Mouse (Mus musculus) spleen, postnatal 36 days (tissue): Measurements from ENCODE around the gene Il17a.
"Not testable (repeated sequence)": the region's sequence is repeated elsewhere in the genome, so short reads cannot be mapped to it uniquely, and the experiment has no call there.

Source experiments
- DNase-seq, 2 experiments: peaks; one replicate each; pipeline ENCODE4 v3.0.0; 2022; ENCODE audit warnings: low spot score in 2 of 2, mixed read lengths in 1 of 2

Gene Il17a

DNA sequence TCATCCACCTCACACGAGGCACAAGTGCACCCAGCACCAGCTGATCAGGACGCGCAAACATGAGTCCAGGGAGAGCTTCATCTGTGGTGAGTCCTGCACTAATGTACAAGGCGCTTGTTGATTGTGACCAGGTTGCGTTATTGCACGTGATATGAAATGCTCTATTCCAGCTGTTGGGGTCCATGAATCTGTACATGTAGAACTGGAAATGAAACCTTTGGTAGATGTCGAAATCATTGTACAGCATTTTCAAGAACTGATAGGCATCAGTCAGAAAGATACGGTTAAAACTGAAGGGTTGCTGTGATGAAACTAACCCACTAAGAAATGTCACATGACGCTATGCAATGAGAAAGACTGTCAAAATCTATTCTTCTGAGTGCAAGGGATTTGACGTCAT lies at the start of gene Il17a:
Gene Il17a (plus strand): TSS at position 3 of the 400 bp plus-strand sequence.
- no peak for DNase-seq

DNA sequence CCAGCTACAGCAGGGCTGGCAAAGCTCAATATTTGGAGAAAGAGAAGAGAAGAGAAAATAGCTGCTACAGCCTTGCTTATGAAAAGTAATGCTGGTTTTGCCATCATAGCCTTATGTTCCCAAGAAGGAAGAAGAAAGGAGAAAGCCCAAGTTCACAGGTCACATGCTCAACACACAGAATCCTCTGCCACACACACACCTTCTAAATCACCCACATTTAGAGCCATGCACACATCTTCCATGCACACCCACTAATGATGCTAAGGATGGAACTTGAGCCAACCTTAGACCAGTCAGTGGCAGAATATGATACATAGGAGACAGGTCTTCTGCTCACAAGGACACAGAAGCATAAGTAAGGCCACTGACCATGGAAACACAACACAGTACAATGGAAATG lies 47.9 kb upstream of the Il17a start:
- DNase-seq, result no peak

DNA sequence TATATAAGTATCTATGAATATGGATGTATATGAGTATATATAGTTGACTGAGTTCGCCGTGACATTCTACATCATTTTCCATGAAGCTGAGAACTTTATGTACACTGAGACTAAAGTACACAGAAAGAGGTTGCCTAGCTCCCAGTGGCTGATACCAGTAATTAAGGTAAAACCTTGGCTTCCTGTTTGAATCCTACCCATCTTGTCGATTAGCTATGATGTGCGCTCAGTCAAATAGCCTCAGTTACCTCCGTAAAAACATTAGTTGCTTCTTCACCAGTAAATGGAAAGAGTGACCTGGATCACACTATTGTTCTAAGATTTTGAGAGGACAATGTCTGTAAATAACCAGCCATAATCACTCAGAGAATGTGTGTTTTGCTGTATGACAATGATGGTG lies 47.3 kb upstream of the Il17a start:
- DNase-seq, result no peak

DNA sequence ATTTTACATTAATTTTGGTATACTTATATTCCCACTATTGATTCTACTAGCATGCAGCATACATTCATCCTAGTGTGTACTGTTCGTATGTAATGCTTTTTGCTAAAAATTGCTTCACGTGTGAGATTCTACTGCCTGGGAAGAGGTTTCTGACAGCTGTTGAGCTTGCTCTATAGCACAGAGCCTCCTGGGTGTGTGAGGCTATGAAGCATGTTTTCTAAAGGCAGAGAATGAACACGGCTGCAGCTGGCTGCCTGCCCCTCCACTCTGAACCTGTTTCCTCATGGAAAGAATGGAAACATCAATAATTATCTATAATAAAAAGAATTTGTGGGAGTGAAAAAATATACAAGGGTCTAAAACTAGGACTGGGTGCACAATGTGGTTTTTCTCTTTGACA lies 46.9 kb upstream of the Il17a start:
- DNase-seq, result no peak

DNA sequence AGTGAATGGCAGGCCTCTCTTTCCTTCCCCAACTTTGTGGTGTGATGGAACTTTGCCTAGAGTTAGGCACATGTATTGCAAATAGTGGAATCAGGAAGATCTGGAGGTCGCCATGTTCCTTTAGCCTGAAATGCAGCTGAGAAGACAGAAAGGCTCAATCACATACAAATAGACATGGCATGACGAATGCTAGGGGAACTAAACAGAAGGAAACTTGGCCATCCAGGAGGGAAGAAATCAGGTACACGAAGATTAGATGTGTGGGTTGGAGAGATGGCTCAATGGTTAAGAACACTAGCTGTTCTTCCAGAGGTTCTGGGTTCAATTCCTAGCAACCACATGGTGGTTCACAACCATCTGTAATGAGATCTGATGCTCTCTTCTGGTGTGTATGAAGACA lies 46.3 kb upstream of the Il17a start:
- no peak for DNase-seq

DNA sequence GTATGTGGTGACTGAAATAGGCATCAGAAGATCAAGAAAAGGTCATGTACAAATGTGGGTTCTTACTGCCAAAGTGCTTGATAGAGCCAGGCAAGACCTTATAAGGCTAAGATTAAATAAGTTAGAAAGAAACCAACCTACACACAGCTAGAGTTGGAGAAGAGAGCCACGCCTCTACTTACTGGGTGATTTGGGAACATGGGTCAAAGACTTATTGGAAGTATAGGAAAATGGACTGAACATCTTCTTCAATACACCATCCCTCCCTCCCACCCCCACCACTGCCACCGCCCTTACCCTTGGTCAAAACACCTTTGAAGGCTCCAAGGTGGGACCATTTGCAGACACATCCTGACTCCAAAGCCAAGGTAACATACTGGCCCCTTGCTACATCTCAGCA lies 45.3 kb upstream of the Il17a start:
- no peak for DNase-seq

DNA sequence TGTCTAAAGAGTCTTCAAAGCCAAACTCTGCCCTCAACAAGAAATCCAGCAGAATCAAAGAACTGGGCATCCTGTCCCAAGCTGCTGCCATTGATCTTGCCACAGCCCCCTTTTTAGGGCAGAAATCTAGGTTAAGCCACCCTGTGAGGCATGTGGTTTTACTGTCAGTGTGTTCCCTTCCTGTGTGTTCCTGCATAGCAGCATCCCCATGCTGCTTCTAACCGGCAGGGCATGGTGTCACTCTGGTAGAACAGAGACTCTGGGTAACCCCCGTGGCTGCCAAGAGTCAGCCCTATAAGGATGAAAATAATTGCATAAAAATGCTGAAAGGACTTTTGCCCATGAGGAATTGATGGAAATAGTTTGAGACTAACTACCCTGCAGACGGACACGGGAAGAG lies 44.8 kb upstream of the Il17a start:
- DNase-seq, result no peak

DNA sequence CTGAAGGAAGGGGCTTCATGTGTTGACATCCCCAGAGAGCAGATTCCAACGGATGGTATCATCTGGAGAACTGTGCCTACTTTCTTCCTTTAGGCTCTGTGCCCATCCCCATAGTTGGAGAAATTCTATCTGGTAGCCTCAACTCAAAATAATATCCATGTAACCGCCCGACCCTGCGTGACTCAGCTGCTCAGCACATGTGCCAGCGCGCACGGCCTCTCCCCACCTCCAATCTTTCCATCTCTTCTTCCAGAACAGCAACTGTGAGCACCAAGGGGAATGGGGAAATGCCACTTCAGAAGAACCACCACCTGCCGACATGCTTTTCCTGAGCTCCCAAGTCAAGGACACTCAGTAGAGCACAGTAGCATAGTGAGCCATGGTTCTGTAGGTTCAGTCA lies 39.4 kb upstream of the Il17a start:
- DNase-seq, result no peak

DNA sequence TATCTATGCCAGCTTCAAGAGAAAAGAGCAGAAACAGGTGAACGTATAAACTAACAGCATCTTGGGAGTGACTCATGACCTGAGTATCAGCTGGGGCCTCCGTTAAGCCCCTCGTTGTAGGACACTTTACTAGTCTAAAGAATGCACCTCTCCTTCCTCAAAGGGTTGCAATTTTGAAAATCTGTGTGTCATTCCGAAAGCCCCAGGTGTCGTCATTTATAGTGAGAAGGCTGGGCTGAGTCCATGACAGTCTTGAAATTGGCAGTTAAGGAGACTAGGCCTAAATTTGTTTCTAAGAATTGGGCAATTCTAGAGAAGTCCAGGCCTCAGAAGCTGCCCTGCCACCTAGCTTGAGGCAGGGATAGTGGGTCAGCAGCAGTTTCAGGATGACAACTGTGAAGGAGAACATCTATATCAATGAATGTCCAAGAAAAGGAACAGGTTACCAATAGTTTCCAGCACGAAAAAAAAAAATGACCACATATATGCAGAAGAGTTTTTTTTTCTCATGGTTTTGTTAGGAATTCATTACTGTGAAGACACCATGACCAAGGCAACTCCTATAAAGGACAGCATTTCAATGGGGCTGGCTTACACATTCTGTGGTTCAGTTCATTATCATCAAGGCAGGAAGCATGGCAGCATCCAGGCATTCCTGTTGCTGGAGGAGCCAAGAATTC lies 36.9 kb upstream of the Il17a start:
- DNase-seq, result no peak

DNA sequence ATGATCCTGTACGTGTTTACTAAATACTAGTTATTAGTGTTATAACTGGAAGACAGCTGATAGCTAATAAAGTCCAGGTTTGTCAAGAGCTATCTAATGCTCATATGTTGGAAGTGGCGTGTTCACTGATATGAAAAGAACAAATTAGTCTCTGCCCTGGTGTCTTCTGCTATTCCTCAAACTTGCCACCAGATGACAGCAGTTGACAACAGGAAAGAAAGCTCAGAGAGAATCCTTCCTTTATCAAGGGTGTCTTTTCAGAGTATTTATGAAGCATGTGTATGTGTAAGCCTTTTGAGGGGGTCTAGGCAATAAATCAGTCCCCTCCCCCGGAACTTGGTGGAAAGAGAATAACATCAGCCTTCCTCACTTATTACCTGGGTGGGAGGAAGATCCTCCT lies 30.7 kb upstream of the Il17a start:
- DNase-seq, result no peak

DNA sequence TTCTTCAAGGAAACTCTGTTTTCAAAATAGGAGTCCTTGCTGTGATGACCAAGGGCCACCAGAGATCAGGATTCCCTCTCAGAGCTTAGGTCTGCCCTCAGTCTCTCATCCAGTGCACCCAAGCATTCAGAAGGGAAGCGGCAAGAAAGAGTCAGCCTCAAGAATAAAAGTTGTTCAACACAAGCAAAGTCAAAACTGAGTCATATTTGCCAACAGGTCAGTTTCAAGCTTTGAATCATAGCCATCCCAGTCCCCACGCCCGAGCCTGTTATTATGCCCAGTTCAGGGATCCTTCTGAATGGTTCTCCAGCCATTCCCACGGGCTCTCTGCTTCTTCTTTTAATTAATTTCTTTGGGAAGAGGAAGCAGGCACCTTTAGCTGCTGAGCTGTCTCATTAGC lies 5.9 kb downstream of the Il17a start:
- no peak for DNase-seq

DNA sequence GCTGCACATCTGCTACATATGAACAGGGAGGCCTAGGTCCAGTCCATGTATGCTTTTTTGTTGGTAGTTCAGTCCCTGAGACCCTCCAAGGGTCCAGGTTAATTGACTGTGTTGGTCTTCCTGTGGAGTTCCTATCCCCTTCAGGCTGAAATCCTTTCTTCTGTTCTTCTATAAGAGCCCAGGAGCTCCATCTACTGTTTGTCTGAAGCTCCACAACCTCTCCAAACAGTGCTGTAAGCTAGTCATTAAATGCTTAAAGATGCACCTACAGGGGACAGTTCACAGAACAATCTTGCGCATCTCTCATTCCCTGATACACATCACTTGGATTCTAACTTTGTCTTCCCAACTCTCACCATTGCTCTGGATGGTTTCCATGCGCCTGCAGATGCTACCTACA lies 7.8 kb downstream of the Il17a start:
- DNase-seq, result no peak

DNA sequence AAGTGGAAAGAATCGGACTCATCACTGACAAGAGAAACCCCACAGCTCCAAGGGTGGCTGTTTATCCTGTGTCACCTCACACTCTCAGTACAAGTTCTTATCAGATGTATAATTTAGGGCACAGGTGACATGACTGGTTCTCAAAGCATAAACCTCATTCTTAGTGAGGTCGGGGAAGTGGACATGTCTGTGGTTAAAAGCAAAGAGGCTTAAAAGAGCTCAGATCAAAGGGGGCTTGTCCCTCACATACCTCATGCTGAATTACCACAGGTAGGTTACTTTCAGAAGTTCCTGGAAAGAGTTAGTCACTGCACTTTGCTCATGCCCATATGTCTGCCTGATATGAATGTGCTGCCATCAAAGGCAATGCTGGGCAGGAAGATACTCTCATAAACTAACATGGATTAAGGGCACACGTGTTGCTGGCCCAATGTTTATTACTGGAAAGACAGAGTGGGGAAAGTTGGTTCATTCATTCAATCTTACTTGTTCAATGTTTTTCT lies 9.8 kb downstream of the Il17a start:
- no peak for DNase-seq

DNA sequence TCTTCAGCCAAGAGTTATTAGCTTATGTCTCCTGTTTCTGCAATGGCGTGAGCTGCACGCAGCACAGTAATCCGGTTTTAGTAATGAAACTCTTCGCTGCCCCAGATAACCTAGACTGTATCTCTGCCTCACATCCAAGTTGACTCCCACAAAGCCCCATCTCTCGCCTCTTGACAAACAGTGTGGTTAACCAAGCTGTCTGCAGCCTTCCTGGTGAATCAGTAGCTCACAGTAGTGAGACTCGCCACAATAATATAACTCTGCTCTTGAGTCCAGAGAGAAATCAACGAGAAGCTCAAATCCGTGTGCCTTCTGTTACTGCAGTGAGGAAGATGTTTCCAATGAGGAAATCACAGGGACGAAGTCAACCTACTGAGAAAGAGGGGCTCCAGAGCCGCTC lies 23.7 kb downstream of the Il17a start:
- DNase-seq, result no peak

DNA sequence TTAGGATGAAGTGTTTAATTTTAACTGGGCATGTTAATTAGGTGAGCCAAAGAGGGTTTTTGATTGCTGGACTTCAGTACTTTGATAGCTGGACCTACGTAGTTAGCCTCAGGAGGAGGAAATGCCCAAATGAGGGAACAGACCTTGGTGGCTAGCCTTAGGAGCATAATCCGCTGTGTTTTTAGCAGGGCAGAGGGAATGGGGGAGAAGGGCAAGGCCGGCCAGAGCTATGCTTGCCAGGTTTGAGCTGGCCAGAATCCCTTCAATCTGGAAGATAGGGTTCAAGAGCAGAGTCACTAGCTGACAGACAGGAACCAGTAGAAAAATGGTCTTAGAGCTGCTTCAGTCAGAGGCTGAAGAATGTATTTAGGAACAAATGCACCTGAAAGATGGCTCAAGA lies 26.9 kb downstream of the Il17a start:
- DNase-seq, result no peak

DNA sequence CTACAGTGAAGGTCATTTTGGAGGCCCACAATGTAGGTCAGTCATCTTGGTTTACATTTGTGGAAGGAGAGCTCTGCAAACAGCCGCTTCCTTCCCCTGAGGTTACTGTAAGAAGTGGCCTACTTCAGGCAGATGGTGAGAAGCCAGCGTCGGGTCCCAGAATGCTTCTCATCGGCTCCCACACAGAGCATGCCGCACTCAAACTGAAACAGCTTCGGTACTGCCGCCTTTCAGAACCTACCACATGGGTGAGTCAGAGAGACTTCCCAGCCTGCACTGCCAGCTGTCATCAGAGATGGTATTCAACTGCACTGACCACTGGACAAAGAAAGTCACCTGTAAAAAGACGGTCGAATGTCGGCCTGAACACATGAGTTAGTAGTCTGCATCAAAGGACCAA lies 29.1 kb downstream of the Il17a start:
- DNase-seq, result no peak

DNA sequence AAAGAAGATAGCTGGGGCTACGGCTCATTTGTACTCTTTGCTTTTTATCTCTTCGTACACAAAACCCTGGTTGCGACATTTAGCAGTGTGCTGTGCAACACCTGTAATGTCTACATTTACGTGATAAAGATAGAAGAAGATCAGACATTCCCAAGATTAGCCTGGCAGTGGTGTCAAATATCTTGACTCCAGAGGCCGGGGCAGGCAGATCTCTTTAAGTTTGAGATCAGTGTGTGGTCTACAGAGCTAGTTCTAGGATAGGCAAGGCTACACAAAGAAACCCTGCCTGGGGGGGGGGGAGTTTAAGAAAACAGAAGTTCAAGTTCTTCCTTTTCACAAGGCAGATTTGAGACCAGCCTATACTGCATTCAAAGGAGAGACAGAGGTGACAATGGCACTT lies 29.6 kb downstream of the Il17a start:
- no peak for DNase-seq

DNA sequence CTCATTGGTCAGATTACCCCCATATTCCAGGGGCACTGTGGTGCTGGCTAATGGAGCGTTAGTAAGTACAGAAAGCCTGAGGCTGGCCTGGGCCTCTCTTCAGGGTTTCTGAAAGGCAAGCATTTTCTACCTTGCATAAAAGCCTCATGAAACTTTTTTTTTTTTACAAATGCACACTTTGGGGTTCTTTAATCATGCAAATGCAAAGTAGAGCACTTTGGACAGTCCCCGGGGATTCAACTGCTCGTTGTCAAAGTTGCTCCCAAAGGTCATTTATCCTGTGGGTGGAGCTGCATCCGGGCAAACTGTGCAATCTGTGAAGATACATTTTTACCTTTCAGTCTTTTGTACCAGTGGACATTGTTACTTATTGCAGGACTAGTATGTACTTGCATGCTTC lies 30.7 kb downstream of the Il17a start:
- no peak for DNase-seq

DNA sequence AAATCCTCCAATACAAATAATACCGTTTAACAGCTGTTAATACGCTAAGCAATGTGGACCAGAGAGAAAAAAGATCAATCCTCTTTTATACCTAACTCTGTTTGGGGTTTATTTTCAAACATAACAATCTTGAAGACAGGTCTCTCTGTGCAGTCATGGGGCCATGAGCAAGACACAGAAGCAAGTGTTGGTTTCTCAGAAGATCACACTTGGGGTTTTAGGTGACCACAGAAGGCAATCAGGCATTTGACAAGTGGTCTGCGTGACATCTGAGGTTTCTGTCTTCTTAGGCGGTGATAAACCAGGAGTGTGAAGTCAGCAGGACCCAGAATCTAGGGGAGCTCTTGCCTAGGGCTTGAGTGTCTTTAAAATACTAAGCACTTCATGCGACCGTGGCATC lies 35.8 kb downstream of the Il17a start:
- no peak for DNase-seq

DNA sequence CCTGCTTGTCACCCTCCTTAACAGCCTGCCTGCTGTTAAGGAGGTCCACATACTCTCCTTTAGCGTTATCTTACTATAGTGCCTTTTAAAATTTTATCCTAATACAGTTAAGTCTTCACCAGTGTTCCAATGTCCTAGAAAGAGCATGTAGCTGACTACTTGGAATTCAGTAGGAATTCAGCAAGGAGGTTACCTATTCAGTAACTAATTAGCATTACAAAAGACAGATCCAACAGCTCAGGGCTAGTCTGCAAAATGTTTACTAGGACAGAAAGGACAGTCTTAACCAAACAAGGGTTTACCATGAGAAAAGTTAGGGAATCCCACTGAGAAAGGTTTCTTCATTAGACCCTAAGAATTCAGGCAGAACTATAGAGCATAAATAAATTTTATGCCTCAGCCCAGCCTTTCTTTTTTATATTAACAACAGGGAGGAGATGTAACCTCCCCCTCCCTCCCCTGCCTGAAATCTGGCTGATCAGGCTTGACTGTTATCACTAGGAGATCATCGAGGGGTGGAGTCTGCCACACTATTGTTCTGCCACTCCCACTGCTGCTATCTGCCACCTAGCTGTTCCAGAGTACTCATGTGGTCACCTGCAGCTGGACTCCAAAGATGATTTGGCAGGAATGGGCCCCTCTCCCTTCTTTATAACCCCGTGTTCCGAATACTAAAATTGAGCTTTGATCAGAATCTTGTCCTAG lies 43.5 kb downstream of the Il17a start:
- not testable (repeated sequence) for DNase-seq

DNA sequence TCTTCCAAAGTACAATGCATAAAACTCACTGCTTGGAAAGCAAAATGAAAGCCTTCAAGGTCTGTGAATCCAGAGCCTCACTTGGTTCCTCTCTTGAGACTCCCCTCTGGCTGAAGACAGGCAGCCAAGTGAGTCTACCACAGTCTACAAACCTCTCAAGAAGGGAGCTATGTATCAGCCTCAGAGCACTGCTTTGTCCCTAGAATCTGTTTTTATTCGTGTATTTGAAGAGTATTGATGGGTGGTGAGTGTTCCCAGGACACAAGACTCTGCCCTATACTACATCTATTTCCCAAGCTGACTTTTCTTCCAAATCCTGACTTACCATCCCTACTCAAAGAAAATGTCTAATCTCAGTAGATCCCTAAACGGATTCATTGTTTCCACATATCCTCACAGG lies 47.7 kb downstream of the Il17a start:
- no peak for DNase-seq
